Mouse (Mus musculus) heart, adult 2 months (tissue): ENCODE data around the gene Trp63. TPM values are rescaled to one million over a fixed set of nuclear protein-coding genes. Genes with fewer than 3 reads are reported as not detected.
A peak's percentile ranks its signal among the peaks of the same experiment; 100 is the strongest.

Source experiments
- DNase-seq, 2 experiments: peaks; one replicate each; pipeline ENCODE4 v3.0.0; 2021
- H3K27ac ChIP-seq: fragments of 200-600 bp; 2 replicates; pipeline ENCODE4 v1.8.1; 2022
- H3K27me3 ChIP-seq: fragments of 200-500 bp; 2 replicates; pipeline ENCODE4 v1.6.1; 2012; ENCODE audit warnings: mild to moderate bottlenecking, low read length, inconsistent platforms, mixed read lengths; ENCODE audit not compliant: control insufficient read depth, insufficient read depth
- H3K36me3 ChIP-seq: fragments of 200-500 bp; 2 replicates; pipeline ENCODE4 v1.6.1; 2012; ENCODE audit warnings: low read length, inconsistent platforms; ENCODE audit not compliant: control insufficient read depth, insufficient read depth
- H3K4me1 ChIP-seq: fragments of 200-500 bp; 2 replicates; pipeline ENCODE4 v1.6.1; 2011; ENCODE audit warnings: low read length; ENCODE audit not compliant: control insufficient read depth, insufficient read depth
- H3K4me3 ChIP-seq: fragments of 200-600 bp; 2 replicates; pipeline ENCODE4 v1.8.1; 2022
- H3K79me2 ChIP-seq: fragments of 200-500 bp; replicated peaks from 2 replicates; pipeline ENCODE4 v1.6.1; 2012; ENCODE audit warnings: mild to moderate bottlenecking, inconsistent platforms, low read length, moderate library complexity, mixed read lengths; ENCODE audit not compliant: control insufficient read depth, insufficient read depth
- H3K9ac ChIP-seq: fragments of 200-500 bp; 2 replicates; pipeline ENCODE4 v1.6.1; 2012; ENCODE audit warnings: low read depth, mild to moderate bottlenecking, control low read depth, inconsistent platforms, low read length, mixed read lengths
- CTCF ChIP-seq: fragments of 200-600 bp; IDR thresholded peaks from 2 replicates; pipeline ENCODE4 v1.8.1; 2022; ENCODE audit warnings: antibody characterized with exemption, mild to moderate bottlenecking, moderate library complexity
- EP300 ChIP-seq: fragments of 200-500 bp; IDR thresholded peaks from 2 replicates; pipeline ENCODE4 v1.6.1; 2011; ENCODE audit warnings: low read depth, low read length, control low read depth; ENCODE audit not compliant: insufficient read depth
- POLR2A ChIP-seq: fragments of 200-500 bp; IDR thresholded peaks from 2 replicates; pipeline ENCODE4 v1.6.1; 2011; ENCODE audit warnings: mild to moderate bottlenecking, low read depth, low read length, control low read depth; ENCODE audit not compliant: insufficient read depth
- WGBS: fragments of 180-500 bp; shearing (Covaris S2); methylation state at CpG from one replicate; pipeline ENCODE4 v1.1.7; 2018; 5-methylcytosine and 5-hydroxymethylcytosine counted together
- intact Hi-C: fragments of 180-260 bp; cut with DNase I; formaldehyde crosslinking; loops from one replicate; pipeline ENCODE4 v1.15.1; 2025
- polyA plus RNA-seq: library from polyadenylated mRNA; depleted of rRNA; stranded (reverse); fragments of >200 nt; gene quantifications from 2 replicates; pipeline ENCODE4 v1.2.3, GENCODE M21; 2012
- total RNA-seq, 2 experiments: library from RNA; stranded (reverse); gene quantifications; 2 replicates each; pipeline ENCODE4 v1.2.3; 2021

Trp63 gene
- total and polyA plus RNA-seq, 3 experiments, result 0.41 to 1.1 (median 0.63) TPM

- H3K9ac ChIP-seq, result no peak overlapping the region
- no peak overlapping the region for H3K27ac ChIP-seq
- H3K36me3 ChIP-seq, result no peaks in the 10 kb centered on the region
- no peak overlapping the region for H3K4me3 ChIP-seq
- no peaks in the 10 kb centered on the region for H3K79me2 ChIP-seq
- H3K27me3 ChIP-seq, result no peaks in the 10 kb centered on the region; the same call in 1 of the 2 replicates
- intact Hi-C loops, result no loop called here
- H3K4me1 ChIP-seq, result no peaks in the 10 kb centered on the region
- WGBS, result 70% methylated on average over 6 of the region's 6 CpGs
- DNase-seq, result no peak
- no peak for TF ChIP-seq CTCF
- TF ChIP-seq POLR2A, result no peak
- no peak for TF ChIP-seq EP300
Observed at GRCm38 (mm10) chr16:25842996-25843395, 159.4 kb downstream of the Trp63 start.

- 90% methylated on average over 13 of the region's 13 CpGs for WGBS
- Histone ChIP-seq H3K36me3 (no peaks in the 10 kb centered on the region), H3K9ac (no peak overlapping the region), H3K4me3 (no peak overlapping the region), H3K27ac (no peak overlapping the region), H3K4me1 (no peaks in the 10 kb centered on the region), H3K79me2 (no peaks in the 10 kb centered on the region), H3K27me3 (no peaks in the 10 kb centered on the region; the same call in 1 of the 2 replicates)
- no peak for DNase-seq
- intact Hi-C loops, result no loop called here
- TF ChIP-seq POLR2A, result no peak
- no peak for TF ChIP-seq CTCF
- no peak for TF ChIP-seq EP300
Observed at GRCm38 (mm10) chr16:25843625-25844024, 160.1 kb downstream of the Trp63 start.

GRCm38 (mm10) chr16:25846611-25847010 is 163.0 kb downstream of the Trp63 start:
- Histone ChIP-seq H3K36me3 (no peaks in the 10 kb centered on the region), H3K79me2 (no peaks in the 10 kb centered on the region), H3K27me3 (no peaks in the 10 kb centered on the region), H3K27ac (no peak overlapping the region), H3K4me3 (no peak overlapping the region), H3K4me1 (no peaks in the 10 kb centered on the region), H3K9ac (no peak overlapping the region)
- 86% methylated on average over 5 of the region's 5 CpGs for WGBS
- intact Hi-C loops, result no loop called here
- no peak for TF ChIP-seq EP300
- no peak for TF ChIP-seq CTCF
- no peak for TF ChIP-seq POLR2A
- no peak for DNase-seq

GRCm38 (mm10) chr16:25848474-25848873 is 164.9 kb downstream of the Trp63 start:
- no peaks in the 10 kb centered on the region for H3K79me2 ChIP-seq
- H3K4me1 ChIP-seq, result no peaks in the 10 kb centered on the region
- H3K36me3 ChIP-seq, result no peaks in the 10 kb centered on the region
- no peak overlapping the region for H3K4me3 ChIP-seq
- intact Hi-C loops, result no loop called here
- no peak overlapping the region for H3K27ac ChIP-seq
- H3K27me3 ChIP-seq, result no peaks in the 10 kb centered on the region
- TF ChIP-seq POLR2A, result no peak
- no peak for TF ChIP-seq CTCF
- TF ChIP-seq EP300, result no peak
- no peak overlapping the region for H3K9ac ChIP-seq
- 56% methylated on average over 2 of the region's 2 CpGs for WGBS
- DNase-seq, result no peak

GRCm38 (mm10) chr16:25849593-25850464 is 166.3 kb downstream of the Trp63 start:
- intact Hi-C loops, result no loop called here
- Histone ChIP-seq H3K79me2 (no peaks in the 10 kb centered on the region), H3K4me3 (no peak overlapping the region), H3K9ac (no peak overlapping the region), H3K36me3 (no peaks in the 10 kb centered on the region), H3K27me3 (no peaks in the 10 kb centered on the region), H3K27ac (no peak overlapping the region), H3K4me1 (no peaks in the 10 kb centered on the region)
- peak in 1 of 2 experiments; percentile 9 for DNase-seq
- no peak for TF ChIP-seq EP300
- no peak for TF ChIP-seq POLR2A
- TF ChIP-seq CTCF, result no peak
- 83% methylated on average over 13 of the region's 13 CpGs for WGBS
